Mouse (Mus musculus) thymus, adult 18-20 months (tissue): ENCODE measurements at regions not wholly inside any gene's neighbourhood (a gene's known extent, or its start where the extent isn't known, plus 50 kb on each side); places are given as distances from the start of the nearest gene placed in this dataset.

Source experiments
- DNase-seq, 2 experiments: peaks; one replicate each; pipeline ENCODE4 v3.0.0; 2022; ENCODE audit warnings: mixed read lengths in 2 of 2

- DNase-seq = no peak
Measured at GRCm38 (mm10) chr14:61665815-61666214, 58.6 kb downstream of the Kcnrg start.

GRCm38 (mm10) chr14:61673184-61673583 lies 65.9 kb downstream of the Kcnrg start:
- no peak for DNase-seq

- no peak for DNase-seq
Measured at GRCm38 (mm10) chr14:61678107-61678506, 70.8 kb downstream of the Kcnrg start.

GRCm38 (mm10) chr14:61680818-61681707 lies 73.8 kb downstream of the Kcnrg start:
- peak; percentile 82 to 87 for DNase-seq

- DNase-seq = peak; percentile 87 to 88
Measured at GRCm38 (mm10) chr14:61681708-61682701, 74.7 kb downstream of the Kcnrg start.

GRCm38 (mm10) chr14:61682721-61683355 lies 75.6 kb downstream of the Kcnrg start:
- DNase-seq = peak; percentile 51 to 67

GRCm38 (mm10) chr14:61683356-61683740 lies 76.1 kb downstream of the Kcnrg start:
- no peak for DNase-seq

- DNase-seq = peak; percentile 25 to 61
Measured at GRCm38 (mm10) chr14:61683791-61684411, 76.6 kb downstream of the Kcnrg start.

- peak; percentile 26 to 56 for DNase-seq
Measured at GRCm38 (mm10) chr14:61684473-61685230, 77.4 kb downstream of the Kcnrg start.

GRCm38 (mm10) chr14:61685231-61685800 lies 78.1 kb downstream of the Kcnrg start:
- DNase-seq = no peak

- peak; percentile 14 to 38 for DNase-seq
Measured at GRCm38 (mm10) chr14:61686101-61686691, 78.9 kb downstream of the Kcnrg start.

GRCm38 (mm10) chr14:61686821-61687341 lies 79.6 kb downstream of the Kcnrg start:
- DNase-seq = peak; percentile 12 to 31

- DNase-seq = no peak
Measured at GRCm38 (mm10) chr14:61687346-61688012, 80.2 kb downstream of the Kcnrg start.

GRCm38 (mm10) chr14:61688013-61688520 lies 80.8 kb downstream of the Kcnrg start:
- no peak for DNase-seq

- DNase-seq = no peak
Measured at GRCm38 (mm10) chr14:61688666-61689065, 81.4 kb downstream of the Kcnrg start.

GRCm38 (mm10) chr14:61689281-61689680 lies 82.0 kb downstream of the Kcnrg start:
- DNase-seq = no peak

GRCm38 (mm10) chr14:61689776-61690175 lies 82.5 kb downstream of the Kcnrg start:
- no peak for DNase-seq

GRCm38 (mm10) chr14:61691785-61692372 lies 84.6 kb downstream of the Kcnrg start:
- no peak for DNase-seq

- DNase-seq = no peak
Measured at GRCm38 (mm10) chr14:61694796-61695195, 87.5 kb downstream of the Kcnrg start.
